Mouse (Mus musculus) embryo, embryonic 10.5 days (tissue): ENCODE measurements around the gene Bbs9.

Experiments
- DNase-seq: peaks from one replicate; pipeline ENCODE4 v3.0.0-alpha.2; 2015; ENCODE audit warnings: low spot score

Bbs9 gene

GRCm38 (mm10) chr9:22748617-22749016 lies 273.1 kb downstream of the Bbs9 start:
- DNase-seq: no peak

GRCm38 (mm10) chr9:22750779-22751545 lies 275.4 kb downstream of the Bbs9 start:
- DNase-seq: peak; percentile 9

GRCm38 (mm10) chr9:22751546-22751929 lies 276.0 kb downstream of the Bbs9 start:
- no peak for DNase-seq

GRCm38 (mm10) chr9:22754081-22754672 lies 278.7 kb downstream of the Bbs9 start:
- no peak for DNase-seq

GRCm38 (mm10) chr9:22758487-22758886 lies 283.0 kb downstream of the Bbs9 start:
- DNase-seq: no peak

GRCm38 (mm10) chr9:22759241-22759640 lies 283.7 kb downstream of the Bbs9 start:
- no peak for DNase-seq

- no peak for DNase-seq
Measured at GRCm38 (mm10) chr9:22760376-22760775, 284.9 kb downstream of the Bbs9 start.

GRCm38 (mm10) chr9:22761487-22761886 lies 286.0 kb downstream of the Bbs9 start:
- DNase-seq: no peak

GRCm38 (mm10) chr9:22765618-22766220 lies 290.2 kb downstream of the Bbs9 start:
- no peak for DNase-seq

GRCm38 (mm10) chr9:22767154-22767553 lies 291.6 kb downstream of the Bbs9 start:
- DNase-seq: no peak

- DNase-seq: no peak
Measured at GRCm38 (mm10) chr9:22767860-22768259, 292.3 kb downstream of the Bbs9 start.

- DNase-seq: no peak
Measured at GRCm38 (mm10) chr9:22771785-22772184, 296.3 kb downstream of the Bbs9 start.

- no peak for DNase-seq
Measured at GRCm38 (mm10) chr9:22776246-22776961, 300.9 kb downstream of the Bbs9 start.

- DNase-seq: no peak
Measured at GRCm38 (mm10) chr9:22777425-22777824, 301.9 kb downstream of the Bbs9 start.

GRCm38 (mm10) chr9:22779631-22780030 lies 304.1 kb downstream of the Bbs9 start:
- no peak for DNase-seq

- no peak for DNase-seq
Measured at GRCm38 (mm10) chr9:22786006-22786405, 310.5 kb downstream of the Bbs9 start.

- no peak for DNase-seq
Measured at GRCm38 (mm10) chr9:22788423-22788822, 312.9 kb downstream of the Bbs9 start.

- DNase-seq: no peak
Measured at GRCm38 (mm10) chr9:22788850-22789249, 313.3 kb downstream of the Bbs9 start.

GRCm38 (mm10) chr9:22789380-22790168 lies 314.1 kb downstream of the Bbs9 start:
- no peak for DNase-seq

- no peak for DNase-seq
Measured at GRCm38 (mm10) chr9:22791208-22791607, 315.7 kb downstream of the Bbs9 start.

GRCm38 (mm10) chr9:22791750-22792149 lies 316.2 kb downstream of the Bbs9 start:
- DNase-seq: no peak

GRCm38 (mm10) chr9:22793698-22794097 lies 318.2 kb downstream of the Bbs9 start:
- peak; percentile 13 for DNase-seq
